Mouse (Mus musculus) lung, adult 2 months (tissue): ENCODE results near the gene Ms4a10.

ENCODE experiments used
- CTCF ChIP-seq: fragments of 200-500 bp; IDR thresholded peaks from 2 replicates; pipeline ENCODE4 v1.5.1; 2011; ENCODE audit warnings: mild to moderate bottlenecking, low read length, control low read depth; ENCODE audit not compliant: insufficient read depth
- POLR2A ChIP-seq: fragments of 200-500 bp; IDR thresholded peaks from 2 replicates; pipeline ENCODE4 v1.6.1; 2011; ENCODE audit warnings: low read depth, mild to moderate bottlenecking, control low read depth, low read length, borderline replicate concordance; ENCODE audit errors: extremely low read depth

DNA sequence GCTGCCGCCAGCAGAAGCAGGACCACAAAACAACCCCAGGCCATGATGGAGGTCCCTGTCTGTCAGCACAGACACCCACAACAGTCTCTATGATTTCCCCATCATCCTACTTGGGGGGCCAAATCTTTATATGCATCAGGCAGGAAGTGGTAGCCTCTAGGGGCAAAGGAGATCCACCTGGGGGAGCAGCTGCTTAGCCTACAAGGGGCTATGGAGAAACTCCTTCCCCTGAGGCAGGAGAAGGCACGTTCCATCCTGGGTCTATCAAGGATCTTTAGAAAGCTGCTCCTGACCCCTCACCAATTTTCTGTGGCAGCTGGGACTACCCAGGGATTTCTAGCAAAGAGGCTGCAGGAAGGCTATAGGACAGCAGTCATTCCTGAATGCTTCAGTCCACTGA lies 53.9 kb downstream of the Ms4a10 start, which contains the start of gene Zp1:
- no peak for TF ChIP-seq CTCF
- TF ChIP-seq POLR2A, result no peak
